ENCODE assay signal across 8 mouse cellular contexts in genomic region chr5:108163695-108164094, GRCm38 (mm10). TPM values are rescaled to one million over a fixed set of nuclear protein-coding genes. Genes with fewer than 3 reads are reported as not detected.
DNase-seq lines count a peak whose midpoint lies in the region; TF ChIP-seq lines count a peak whose summit lies in the region.
"Had no signal": no experiment of that assay in that cellular context is flagged by ENCODE, and none has a peak within 500 bp of the region (broad histone marks: within the 10 kb centered on the region; RNA-seq: fewer than 3 reads in every experiment).

No protein-coding gene starts in this region.

- intact Hi-C loops in left cerebral cortex, adult 2 months (cut with DNase I), result loop anchor here (2.0 kb wide), 1 partner anchor 129 kb away; no protein-coding TSS in a partner anchor

- no peaks in the 10 kb centered on the region for H3K27me3 ChIP-seq in ES-Bruce4 (ENCODE audit: control insufficient read depth, insufficient read depth, low read length, poor library complexity, severe bottlenecking)
- H3K27me3 ChIP-seq: stomach, embryonic 15.5 days had no signal

- DNase-seq in left cerebral cortex, adult 2 months (ENCODE audit: extremely low spot score in 1 of 2, low spot score in 2 of 2), result peak; percentile 7 to 13
- no peak for DNase-seq in left cerebral cortex, adult 11 months (ENCODE audit: low spot score)
- peak; percentile 44 for DNase-seq in adrenal gland, adult 2 months
- peak; percentile 27 for DNase-seq in embryo, embryonic 11 days
- peak; percentile 19 to 29 for DNase-seq in lung, adult 18-20 months
- peak; percentile 75 for DNase-seq in thymus, postnatal 14 days

- no peaks in the 10 kb centered on the region for H3K36me3 ChIP-seq in ES-Bruce4 (ENCODE audit: control insufficient read depth, insufficient read depth, low read length, poor library complexity, severe bottlenecking)
- H3K36me3 ChIP-seq: stomach, embryonic 15.5 days had no signal

- no peak for TF ChIP-seq EP300 in ES-Bruce4 (IDR thresholded peaks at IDR 0.05; ENCODE audit: insufficient read depth, low read depth, low read length)

- no peaks in the 10 kb centered on the region for H3K4me1 ChIP-seq in ES-Bruce4 (ENCODE audit: control insufficient read depth, insufficient read depth, low read length)
- H3K4me1 ChIP-seq: stomach, embryonic 15.5 days had no signal

- H3K27ac ChIP-seq in left cerebral cortex, adult 2 months, result no peak overlapping the region
- H3K27ac ChIP-seq in ES-Bruce4 (ENCODE audit: insufficient read depth, low read length), result no peak overlapping the region
- H3K27ac ChIP-seq: stomach, embryonic 15.5 days had no signal

- no peak overlapping the region for H3K4me3 ChIP-seq in left cerebral cortex, adult 2 months
- H3K4me3 ChIP-seq in ES-Bruce4 (ENCODE audit: low read depth, low read length), result no peak overlapping the region
- H3K4me3 ChIP-seq: stomach, embryonic 15.5 days had no signal

- H3K9ac ChIP-seq in ES-Bruce4 (ENCODE audit: low read depth, poor library complexity, severe bottlenecking), result no peak overlapping the region
- H3K9ac ChIP-seq: stomach, embryonic 15.5 days had no signal

- no peaks in the 10 kb centered on the region for H3K9me3 ChIP-seq in ES-Bruce4 (replicated peaks; ENCODE audit: control insufficient read depth, insufficient read depth, low read length, poor library complexity, severe bottlenecking)
- H3K9me3 ChIP-seq: stomach, embryonic 15.5 days had no signal

- peak; percentile 48 for TF ChIP-seq CTCF in left cerebral cortex, adult 2 months (IDR thresholded peaks at IDR 0.05)
- peak; percentile 14 for TF ChIP-seq CTCF in ES-Bruce4 (IDR thresholded peaks at IDR 0.05; ENCODE audit: low read depth, low read length)

- TF ChIP-seq POLR2A in ES-Bruce4 (IDR thresholded peaks at IDR 0.05; ENCODE audit: insufficient read depth, low read length), result no peak

RNA-seq across cellular contexts. Expression of gene Ccdc18, which starts 31.0 kb away (rescaled TPM):
- total RNA-seq in left cerebral cortex, adult 2 months (2021), result 1 to 10 TPM in 1 of 2 experiments, under 1 TPM in 1; 0.91 to 1.2 TPM
- 45.3 and 50.2 TPM in 2 replicates for polyA plus RNA-seq in ES-Bruce4 (2011; ENCODE audit: insufficient read depth, insufficient read length, low read depth, missing spikeins)
- total RNA-seq in adrenal gland, adult 2 months (2021), result 1 to 10 TPM in 1 of 2 experiments, under 1 TPM in 1; 0.62 to 1.5 TPM
- polyA plus RNA-seq in adrenal gland, adult 2 months (2012; rRNA removed), result 0.10 TPM in 1 of 2 replicates, not detected in the other

RNA-seq across cellular contexts. Expression of gene Tmed5, which starts 31.3 kb away (rescaled TPM):
- total RNA-seq in left cerebral cortex, adult 2 months (2021), result 10 to 100 TPM; 25.6 TPM
- polyA plus RNA-seq in ES-Bruce4 (2011; ENCODE audit: insufficient read depth, insufficient read length, low read depth, missing spikeins), result 34.3 and 37.0 TPM in 2 replicates
- total RNA-seq in adrenal gland, adult 2 months (2021), result 10 to 100 TPM; 61.8 to 92.0 TPM
- polyA plus RNA-seq in adrenal gland, adult 2 months (2012; rRNA removed), result 214 and 243 TPM in 2 replicates
